Mouse (Mus musculus): ENCODE data around the gene Ubr3. TPM values are rescaled to one million over a fixed set of nuclear protein-coding genes. Genes with fewer than 3 reads are reported as not detected.

The Ubr3 gene
- total RNA-seq, 1 experiment from 2014 or later = 101 TPM

Other genes with a start within 250 kb of the Ubr3 start
- gene Klhl41, start 227.1 kb upstream of the Ubr3 start, total RNA-seq (2017) = not detected in 2 replicates
- gene Fastkd1, start 183.7 kb upstream of the Ubr3 start, total RNA-seq (2017) = 11.9 and 13.6 TPM in 2 replicates
- gene Ppig, start 174.7 kb upstream of the Ubr3 start, total RNA-seq (2017) = 81.8 and 105 TPM in 2 replicates
- gene Ccdc173, start 107.7 kb upstream of the Ubr3 start, total RNA-seq (2017) = 2.1 and 2.8 TPM in 2 replicates
- gene Phospho2, start 107.6 kb upstream of the Ubr3 start, total RNA-seq (2017) = 43.6 and 44.2 TPM in 2 replicates
- gene Klhl23, start 75.3 kb upstream of the Ubr3 start, total RNA-seq (2017) = not detected in 2 replicates
- 231 and 278 TPM in 2 replicates for gene Ssb, start 35.7 kb upstream of the Ubr3 start, total RNA-seq (2017)
- 16.7 and 20.6 TPM in 2 replicates for gene Mettl5, start 11.6 kb upstream of the Ubr3 start, total RNA-seq (2017)
- gene Myo3b, start 141.9 kb downstream of the Ubr3 start, total RNA-seq (2017) = 0.49 and 0.93 TPM in 2 replicates

Measured in neutrophil, adult 5-6 weeks (primary cell).